Mouse (Mus musculus): Measurements from ENCODE around the gene Rgs10. TPM values are rescaled to one million over a fixed set of nuclear protein-coding genes. Genes with fewer than 3 reads are reported as not detected.

Rgs10 gene
- total RNA-seq, 4 experiments from 2014 or later, result 50.1 to 65.5 (median 59.0) TPM

- DNase-seq (ENCODE audit: low spot score in 2 of 2), result no peak
Observed at GRCm38 (mm10) chr7:128374156-128374555, 44.4 kb downstream of the Rgs10 start.

- no peak for DNase-seq (ENCODE audit: low spot score in 2 of 2)
Observed at GRCm38 (mm10) chr7:128373751-128374150, 44.8 kb downstream of the Rgs10 start.

DNA sequence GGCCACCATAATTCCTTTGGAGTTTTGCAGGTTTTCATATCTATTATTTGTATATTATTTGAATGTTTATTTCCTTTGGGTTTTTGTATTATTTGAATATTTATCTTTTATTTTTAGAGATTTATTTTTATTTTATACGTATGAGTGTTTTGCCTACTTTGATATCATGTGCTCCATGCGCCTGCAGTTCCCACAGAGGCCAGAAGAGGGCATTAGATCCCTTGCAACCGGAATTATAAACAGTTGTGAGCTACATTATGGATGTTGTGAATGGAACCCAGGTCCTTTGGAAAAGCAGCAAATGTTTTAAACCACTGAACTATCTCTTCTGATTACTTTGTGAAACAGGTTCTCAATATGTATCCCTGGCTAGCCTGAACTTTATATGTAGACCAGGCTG is 46.2 kb downstream of the Rgs10 start:
- no peak for DNase-seq (ENCODE audit: low spot score in 2 of 2)

DNA sequence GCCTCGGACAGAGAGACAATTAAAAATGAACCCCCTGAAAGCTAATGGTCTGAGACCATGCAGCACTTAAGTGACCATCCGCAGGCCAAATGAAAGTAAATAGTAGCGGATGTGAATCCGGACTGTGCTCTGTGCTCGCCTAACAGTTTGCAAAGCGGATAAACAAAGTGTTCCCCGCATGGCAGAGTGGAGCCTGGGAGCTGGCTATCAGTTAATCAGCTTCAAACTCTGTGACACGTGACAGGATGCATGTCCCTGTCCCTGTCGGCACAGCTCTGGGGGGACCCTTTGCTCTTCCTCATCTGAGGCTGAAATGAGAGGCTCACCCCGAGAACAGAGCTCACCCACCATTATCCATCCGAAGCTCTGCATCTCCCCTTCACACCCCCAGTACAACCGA is 49.2 kb downstream of the Rgs10 start:
- no peak for DNase-seq (ENCODE audit: low spot score in 2 of 2)

DNA sequence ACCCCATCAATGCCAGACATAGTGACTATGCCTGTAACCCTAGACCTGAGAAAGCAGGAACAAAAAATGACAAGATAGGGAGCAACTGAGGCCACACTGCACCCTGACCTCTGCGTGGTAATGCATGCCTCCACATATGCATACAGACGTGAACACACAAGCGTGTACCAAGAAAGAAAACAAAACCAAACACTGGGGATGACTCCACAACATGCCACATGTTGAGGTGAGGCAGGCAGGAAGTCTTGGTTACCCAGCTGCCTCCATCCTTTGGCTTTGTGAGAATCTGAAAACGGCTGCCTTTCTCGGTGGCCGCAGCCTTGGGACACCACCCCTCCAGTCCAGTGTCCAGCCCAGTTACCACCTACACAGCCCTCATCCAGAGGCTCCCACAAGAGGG is 49.7 kb downstream of the Rgs10 start:
- no peak for DNase-seq (ENCODE audit: low spot score in 2 of 2)

DNA sequence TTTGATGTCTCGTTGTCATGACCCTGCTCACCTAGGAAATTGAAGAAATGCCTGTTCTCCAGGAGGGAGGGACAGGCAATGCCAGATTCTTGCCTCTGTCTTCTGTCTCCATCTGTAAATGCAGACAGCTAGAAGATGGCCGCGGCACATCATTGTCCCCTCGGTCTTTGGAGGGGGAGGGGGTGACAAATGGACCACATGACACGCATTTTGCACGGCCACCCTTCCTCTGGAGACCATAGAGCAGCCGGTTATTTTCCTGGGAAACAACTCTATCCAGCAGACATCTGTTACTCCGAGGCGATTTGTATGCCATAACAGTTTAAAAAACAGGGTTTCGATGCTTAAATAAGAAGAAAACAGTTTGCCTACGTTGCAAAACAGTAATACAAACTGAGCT is 51.9 kb downstream of the Rgs10 start:
- no peak for DNase-seq (ENCODE audit: low spot score in 2 of 2)

GRCm38 (mm10) chr7:128365096-128365715 is 53.4 kb downstream of the Rgs10 start:
- DNase-seq (ENCODE audit: low spot score in 2 of 2), result no peak

- no peak for DNase-seq (ENCODE audit: low spot score in 2 of 2)
Observed at GRCm38 (mm10) chr7:128364526-128364925, 54.0 kb downstream of the Rgs10 start.

GRCm38 (mm10) chr7:128363806-128364205 is 54.8 kb downstream of the Rgs10 start:
- no peak for DNase-seq (ENCODE audit: low spot score in 2 of 2)

- no peak for DNase-seq (ENCODE audit: low spot score in 2 of 2)
Observed at GRCm38 (mm10) chr7:128362916-128363315, 55.6 kb downstream of the Rgs10 start.

GRCm38 (mm10) chr7:128359741-128360140 is 58.8 kb downstream of the Rgs10 start:
- DNase-seq (ENCODE audit: low spot score in 2 of 2), result no peak

- no peak for DNase-seq (ENCODE audit: low spot score in 2 of 2)
Observed at GRCm38 (mm10) chr7:128359164-128359563, 59.4 kb downstream of the Rgs10 start.

DNA sequence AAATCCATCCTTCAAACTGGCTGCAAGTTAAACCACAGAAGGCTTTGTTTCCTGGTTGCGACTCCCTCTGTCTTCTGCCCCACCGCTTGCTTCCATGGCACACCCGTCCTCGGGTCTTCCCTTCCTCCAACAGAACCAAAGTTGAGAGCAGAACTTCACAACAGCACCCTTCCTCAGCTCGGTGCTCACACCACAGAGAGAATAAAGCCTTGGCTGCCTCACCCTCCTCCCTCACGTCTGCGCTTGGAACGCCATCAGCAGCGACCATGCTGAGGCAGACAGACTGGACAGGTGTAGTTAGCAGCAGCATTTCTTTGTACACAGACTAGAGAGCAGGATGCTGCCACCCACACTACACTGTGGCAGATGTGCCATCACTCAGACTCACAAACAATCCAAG is 59.8 kb downstream of the Rgs10 start:
- no peak for DNase-seq (ENCODE audit: low spot score in 2 of 2)

DNA sequence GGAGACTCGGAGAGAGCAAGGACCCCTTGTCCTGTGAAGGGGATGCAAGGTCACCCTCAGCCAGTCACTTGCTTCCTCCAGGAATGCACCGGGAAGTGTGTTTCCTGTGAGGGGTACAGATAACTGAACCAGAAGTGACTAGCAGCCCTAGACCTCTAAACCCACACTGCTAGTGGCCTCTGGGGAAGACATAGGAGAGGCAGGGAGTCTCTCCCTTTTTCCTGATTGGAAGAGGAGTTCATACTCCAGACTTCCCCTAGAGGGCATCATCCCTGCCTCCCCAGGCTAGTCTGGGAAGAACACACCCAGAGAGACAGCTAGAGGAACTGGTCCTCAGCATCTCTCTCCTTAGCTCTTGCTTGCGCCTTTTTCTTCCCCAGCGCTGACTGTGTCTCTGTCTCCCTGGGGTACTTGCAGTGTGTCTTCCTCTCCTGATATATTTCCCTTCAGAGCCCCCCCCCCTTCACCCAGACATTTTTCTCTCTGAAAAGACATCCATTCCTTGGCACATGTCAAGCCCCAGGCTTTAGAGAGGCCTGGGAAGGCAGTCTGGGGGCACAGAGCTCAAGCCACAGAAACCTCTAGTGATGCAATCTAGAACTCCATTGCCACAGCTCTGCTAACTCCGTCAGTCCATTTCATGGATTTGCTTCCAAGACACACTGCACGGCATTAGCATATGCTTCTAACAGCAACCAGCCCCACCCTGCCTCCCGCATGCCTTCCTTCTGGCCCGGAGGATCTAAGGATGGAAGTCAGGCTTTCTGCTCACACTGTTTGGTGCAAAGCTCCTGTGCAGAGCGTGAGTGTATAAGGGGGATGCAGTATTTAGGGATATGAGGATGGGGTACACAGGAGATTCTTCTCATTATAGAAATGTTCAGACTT is 61.4 kb downstream of the Rgs10 start:
- DNase-seq (ENCODE audit: low spot score in 2 of 2), result no peak

DNA sequence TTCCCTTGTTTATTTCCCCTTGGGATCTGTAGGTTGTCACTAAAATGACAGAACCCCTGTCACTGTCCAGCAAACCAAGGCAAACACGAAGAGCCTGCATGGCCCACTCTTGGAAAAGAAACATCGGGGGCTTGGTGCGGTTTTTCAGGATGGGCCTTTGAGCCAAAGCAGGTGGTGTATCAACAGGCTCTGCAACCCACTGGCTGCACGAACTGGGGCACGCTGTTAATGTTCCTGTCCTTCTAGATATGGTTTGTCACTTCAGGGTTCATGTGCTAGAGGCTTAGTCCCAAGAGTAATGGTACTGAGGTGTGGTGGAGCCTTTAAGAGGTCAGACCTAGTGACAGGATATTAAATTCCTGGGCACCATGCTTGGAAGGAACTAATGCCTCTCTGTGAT is 63.1 kb downstream of the Rgs10 start:
- DNase-seq (ENCODE audit: low spot score in 2 of 2), result no peak

- no peak for DNase-seq (ENCODE audit: low spot score in 2 of 2)
Observed at GRCm38 (mm10) chr7:128352721-128353120, 65.8 kb downstream of the Rgs10 start.

GRCm38 (mm10) chr7:128351176-128351575 is 67.4 kb downstream of the Rgs10 start:
- no peak for DNase-seq (ENCODE audit: low spot score in 2 of 2)

DNA sequence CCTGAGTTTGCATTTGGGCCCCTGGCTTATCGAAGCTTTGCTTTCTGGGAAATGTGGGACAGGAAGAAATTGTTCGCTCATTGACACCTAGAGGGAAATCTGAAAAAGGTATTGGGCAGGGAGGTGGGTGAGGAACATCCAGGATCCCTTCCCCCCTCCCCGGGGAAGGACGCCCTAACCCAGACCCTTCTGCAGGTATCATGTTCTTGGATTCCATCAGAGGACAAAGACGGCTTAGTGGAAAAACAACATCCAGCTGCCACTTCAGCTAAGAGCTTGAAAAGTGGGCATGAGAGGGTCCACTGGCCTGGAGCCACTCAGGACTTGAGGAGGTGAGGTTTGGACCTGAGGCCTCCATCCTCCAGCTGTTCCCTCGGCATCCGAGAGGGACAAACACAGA is 68.2 kb downstream of the Rgs10 start:
- no peak for DNase-seq (ENCODE audit: low spot score in 2 of 2)

DNA sequence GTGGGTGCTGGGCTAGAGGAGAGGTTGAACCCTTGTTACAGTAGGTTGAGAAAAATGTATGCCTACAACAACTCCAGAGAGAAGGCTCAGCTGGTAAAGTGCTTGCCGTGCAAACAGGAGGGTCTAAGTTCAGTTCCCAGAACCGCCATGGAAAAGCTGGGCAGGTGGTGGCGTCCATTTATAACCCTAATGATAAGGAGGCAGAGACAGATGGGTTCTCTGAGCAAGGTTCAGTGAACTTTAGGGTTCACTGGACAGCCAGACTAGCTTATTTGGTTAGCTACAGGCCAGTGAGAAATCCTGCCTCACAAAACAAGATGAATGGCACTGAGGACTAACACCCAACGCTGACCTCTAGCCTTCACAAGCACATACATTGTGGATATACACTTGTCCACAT is 68.8 kb downstream of the Rgs10 start:
- no peak for DNase-seq (ENCODE audit: low spot score in 2 of 2)

DNA sequence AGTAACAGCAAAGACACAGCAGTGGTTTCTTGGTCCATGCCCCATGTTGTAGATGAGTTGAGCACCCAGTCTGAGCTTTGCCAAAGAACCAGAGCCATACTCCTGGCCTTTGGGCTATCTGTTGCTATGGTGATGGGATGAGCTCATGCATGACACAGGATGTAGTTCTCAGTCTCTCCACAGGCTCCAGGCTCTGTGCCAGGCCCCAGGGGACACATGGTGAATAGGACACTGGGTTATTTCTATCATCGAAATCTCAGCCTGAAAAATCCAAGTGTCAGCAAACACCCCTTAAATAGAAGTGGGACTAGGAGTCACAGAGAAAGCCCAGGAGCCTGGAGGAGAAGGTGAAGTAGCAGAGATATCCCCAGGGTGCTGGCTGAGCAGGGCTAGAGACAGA is 70.0 kb downstream of the Rgs10 start:
- no peak for DNase-seq (ENCODE audit: low spot score in 2 of 2)

- DNase-seq (ENCODE audit: low spot score in 2 of 2), result no peak
Observed at GRCm38 (mm10) chr7:128346991-128347390, 71.6 kb downstream of the Rgs10 start.

DNA sequence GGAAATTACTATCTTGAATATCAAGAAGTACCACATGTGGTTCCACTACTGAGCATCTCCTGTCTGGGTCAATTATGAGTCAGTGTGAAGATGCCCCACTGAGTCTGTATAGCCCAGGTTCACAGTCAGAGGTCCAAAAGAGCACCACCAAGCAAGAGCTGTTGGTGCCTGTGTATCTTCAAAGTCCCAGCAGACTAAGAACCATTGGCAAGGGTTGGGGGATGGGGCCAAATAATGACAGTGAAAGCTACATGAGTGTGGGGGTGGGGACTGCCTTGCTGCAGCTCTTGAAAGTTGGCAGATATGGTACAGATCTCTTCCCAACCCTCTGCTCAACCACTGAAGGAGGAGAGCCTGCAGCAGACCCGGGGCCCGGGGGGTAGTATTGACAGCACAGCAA is 72.0 kb downstream of the Rgs10 start:
- DNase-seq (ENCODE audit: low spot score in 2 of 2), result no peak

GRCm38 (mm10) chr7:128345691-128346090 is 72.9 kb downstream of the Rgs10 start:
- no peak for DNase-seq (ENCODE audit: low spot score in 2 of 2)

All from left cerebral cortex, adult 8-10 months (tissue).